Mouse (Mus musculus) small intestine, adult 10 weeks (tissue): ENCODE data around the gene Plin1. TPM values are rescaled to one million over a fixed set of nuclear protein-coding genes. Genes with fewer than 3 reads are reported as not detected.

Experiments used
- polyA plus RNA-seq: library from polyadenylated mRNA; stranded (reverse); fragments of 350-450 nt; fragmentation: Illumina TruSeq; extraction: RNeasy Lipid Tissue Mini Kit (QIAGEN cat#74804); gene quantifications from one replicate; pipeline ENCODE4 v1.2.3, GENCODE M21; 2014; ENCODE audit warnings: low replicate concordance

The Plin1 gene
- polyA plus RNA-seq: 3.3 TPM

GRCm38 (mm10) chr7:79732622-79733021 is at the start of gene Plin1:
Gene Plin1, minus strand, starts transcription at chr7:79732903.

GRCm38 (mm10) chr7:79742659-79743536 is 10.2 kb upstream of the Plin1 start, which contains the start of the genes Pex11a and Wdr93:
Gene Pex11a, minus strand, starts transcription at chr7:79743131.
Gene Wdr93, plus strand, starts transcription at chr7:79743163.

GRCm38 (mm10) chr7:79715187-79715981 is 17.3 kb downstream of the Plin1 start, which contains the start of gene Kif7:
Gene Kif7, minus strand, starts transcription at chr7:79715720.

Other genes with a start within 250 kb of the Plin1 start
- gene Rhcg, start 115.2 kb downstream of the Plin1 start, polyA plus RNA-seq: not detected
- 2.8 TPM for gene Ticrr, start 72.7 kb downstream of the Plin1 start, polyA plus RNA-seq
- gene Kif7, start 17.2 kb downstream of the Plin1 start, polyA plus RNA-seq: 0.11 TPM
- 52.2 TPM for gene Pex11a, start 10.2 kb upstream of the Plin1 start, polyA plus RNA-seq
- gene Wdr93, start 10.3 kb upstream of the Plin1 start, polyA plus RNA-seq: 0.37 TPM
- not detected for gene Mesp1, start 60.9 kb upstream of the Plin1 start, polyA plus RNA-seq
- gene Mesp2, start 77.8 kb upstream of the Plin1 start, polyA plus RNA-seq: not detected
- 714 TPM for gene Anpep, start 128.2 kb upstream of the Plin1 start, polyA plus RNA-seq
- 24.2 TPM for gene Ap3s2, start 187.7 kb upstream of the Plin1 start, polyA plus RNA-seq
- 15.9 TPM for gene Arpin, start 202.5 kb upstream of the Plin1 start, polyA plus RNA-seq